Mouse (Mus musculus) liver, embryonic 14.5 days (tissue): ENCODE data around the gene Olfr718-ps1. TPM values are rescaled to one million over a fixed set of nuclear protein-coding genes. Genes with fewer than 3 reads are reported as not detected.
"Not testable (repeated sequence)": the region's sequence is repeated elsewhere in the genome, so short reads cannot be mapped to it uniquely, and the experiment has no call there.

Experiments
- ATAC-seq: fragments of 200-750 bp; cut with Nextera tagmentation; 2 replicates; pipeline ENCODE4 v1.8.0; 2017; ENCODE audit warnings: moderate number of reproducible peaks, mild to moderate bottlenecking, moderate library complexity; ENCODE audit not compliant: insufficient read depth
- DNase-seq, 3 experiments: peaks; one replicate each; pipeline ENCODE4 v3.0.0-alpha.2; 2012 to 2013; ENCODE audit warnings: low read depth in 3 of 3, low spot score in 3 of 3
- H3K27ac ChIP-seq: fragments of 300-500 bp; sonication (generic); 2 replicates; pipeline ENCODE4 v1.5.1; 2014; ENCODE audit warnings: moderate library complexity, mild to moderate bottlenecking, control low read depth, inconsistent platforms
- H3K27me3 ChIP-seq: fragments of 300-500 bp; sonication (generic); 2 replicates; pipeline ENCODE4 v1.6.1; 2014; ENCODE audit warnings: mild to moderate bottlenecking, low read length, moderate library complexity; ENCODE audit not compliant: control insufficient read depth, insufficient read depth
- H3K36me3 ChIP-seq: fragments of 300-500 bp; sonication (generic); replicated peaks from 2 replicates; pipeline ENCODE4 v1.6.1; 2014; ENCODE audit warnings: low read depth; ENCODE audit not compliant: control insufficient read depth, insufficient read depth
- H3K4me1 ChIP-seq, 2 experiments: fragments of 200-500 bp in 1 of 2; fragments of 300-500 bp in 1 of 2; sonication (generic) in 1 of 2; replicated peaks; 2 replicates each; pipeline ENCODE4 v1.6.1; 2012 to 2014; ENCODE audit warnings: antibody characterized with exemption in 1 of 2, inconsistent platforms in 1 of 2, low read length in 1 of 2; ENCODE audit not compliant: control insufficient read depth in 2 of 2, insufficient read depth in 2 of 2
- H3K4me2 ChIP-seq: fragments of 300-500 bp; sonication (generic); 2 replicates; pipeline ENCODE4 v1.6.1; 2014; ENCODE audit warnings: low read depth, mild to moderate bottlenecking, control low read depth, moderate library complexity
- H3K4me3 ChIP-seq, 2 experiments: fragments of 200-500 bp in 1 of 2; fragments of 300-500 bp in 1 of 2; sonication (generic) in 1 of 2; 2 replicates each; pipeline ENCODE4 v1.5.1; 2012 to 2014; ENCODE audit warnings: low read depth in 2 of 2, low read length in 2 of 2, mild to moderate bottlenecking in 2 of 2, control low read depth in 1 of 2, inconsistent platforms in 1 of 2, moderate library complexity in 1 of 2; ENCODE audit not compliant: insufficient read depth in 1 of 2
- H3K9ac ChIP-seq: fragments of 300-500 bp; sonication (generic); replicated peaks from 2 replicates; pipeline ENCODE4 v1.6.1; 2014; ENCODE audit warnings: mild to moderate bottlenecking, control low read depth, moderate library complexity
- H3K9me3 ChIP-seq: fragments of 300-500 bp; sonication (generic); 2 replicates; pipeline ENCODE4 v1.6.1; 2016; ENCODE audit warnings: low read length, mixed read lengths; ENCODE audit not compliant: control insufficient read depth
- CTCF ChIP-seq: IDR thresholded peaks from 2 replicates; pipeline ENCODE4 v1.5.1; 2016; ENCODE audit warnings: antibody characterized with exemption, low read depth, control low read depth
- EP300 ChIP-seq: IDR thresholded peaks from 2 replicates; pipeline ENCODE4 v1.6.1; 2016; ENCODE audit warnings: antibody characterized with exemption, low read depth
- WGBS: fragments of 180-500 bp; shearing (Covaris S2); extraction: QIAGEN DNeasy Blood & Tissue Kit; methylation state at CpG from one replicate; pipeline ENCODE4 v1.1.7; 2014; ENCODE audit not compliant: insufficient replicate concordance; 5-methylcytosine and 5-hydroxymethylcytosine counted together
- polyA plus RNA-seq, 2 experiments: library from polyadenylated mRNA; depleted of rRNA in 1 of 2; stranded (reverse) in 1 of 2; unstranded in 1 of 2; fragments of >200 nt; fragmentation: Nextera tagmentation in 1 of 2; extraction: Ambion mirVana in 1 of 2; gene quantifications; 2 replicates each; pipeline versions ENCODE4 v1.2.1 to v1.2.3; 2012 to 2014

Olfr718-ps1 gene
- polyA plus RNA-seq (2012; rRNA removed), result not detected in 2 replicates
- polyA plus RNA-seq (2014; fragmentation: Nextera tagmentation; extraction: Ambion mirVana), result not detected in 2 replicates

DNA sequence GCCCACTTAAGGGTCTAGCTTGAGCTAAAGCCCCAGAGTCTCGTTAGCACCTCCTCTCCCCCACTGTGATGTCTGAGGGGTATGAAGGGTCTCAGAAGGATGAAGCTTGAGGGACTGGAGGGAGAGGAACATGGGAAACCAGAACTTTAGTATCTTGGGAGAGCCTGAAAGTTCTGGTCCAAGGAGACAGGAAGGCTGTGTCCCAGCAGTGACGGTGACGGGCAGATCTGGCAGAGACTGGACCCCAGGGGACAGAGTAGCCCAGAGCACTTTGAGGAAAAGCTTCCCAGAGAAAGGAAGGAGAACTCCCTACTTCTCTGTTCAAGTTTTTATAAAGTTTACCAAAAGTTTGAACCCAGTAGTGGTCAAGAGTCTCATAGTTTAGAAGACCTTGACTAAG, at the start of gene Olfr718-ps1:
Gene Olfr718-ps1, minus strand, starts transcription at position 101 of the 400 bp plus-strand sequence.
- no peak for TF ChIP-seq EP300
- Histone ChIP-seq H3K4me3 (no peak within 1 kb of the TSS), H3K9ac (no peak within 1 kb of the TSS), H3K4me2 (no peak within 1 kb of the TSS), H3K27me3 (no peaks in the 10 kb centered on the region), H3K27ac (no peak within 1 kb of the TSS), H3K9me3 (peaks cover 2% of the 10 kb centered on the region; the same call in 1 of the 2 replicates), H3K4me1 (no peaks in the 10 kb centered on the region), H3K36me3 (no peaks in the 10 kb centered on the region)
- WGBS, result 48% methylated on average over 3 of the region's 3 CpGs
- DNase-seq (no peak), ATAC-seq (no peak)

DNA sequence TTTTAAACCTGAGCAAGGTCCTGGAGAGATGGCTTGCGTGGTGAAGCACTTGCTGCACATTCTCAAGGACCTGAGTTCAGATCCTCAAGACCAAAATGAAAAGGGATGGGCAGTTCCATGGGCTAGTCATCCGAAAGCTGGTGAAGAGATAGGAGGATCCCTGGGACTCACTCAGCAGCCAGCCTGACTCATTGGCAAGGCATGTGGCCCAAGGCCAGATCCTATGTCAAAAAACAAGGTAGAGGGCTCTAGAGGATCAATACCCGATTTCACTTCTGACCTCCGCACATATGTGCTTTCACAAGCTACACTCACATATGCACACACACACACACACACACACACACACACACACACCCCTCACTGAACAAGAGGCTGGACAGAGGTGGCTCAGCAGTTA, 49.1 kb upstream of the Olfr718-ps1 start:
- H3K4me3 ChIP-seq, result no peak overlapping the region
- H3K27ac ChIP-seq, result no peak overlapping the region
- H3K4me2 ChIP-seq, result no peak overlapping the region
- no peak for ATAC-seq
- H3K36me3 ChIP-seq, result no peaks in the 10 kb centered on the region
- no peak overlapping the region for H3K9ac ChIP-seq
- H3K27me3 ChIP-seq, result no peaks in the 10 kb centered on the region
- TF ChIP-seq EP300 (no peak), CTCF (no peak)
- no peaks in the 10 kb centered on the region for H3K9me3 ChIP-seq
- no peaks in the 10 kb centered on the region for H3K4me1 ChIP-seq
- WGBS, result 52% methylated on average over 4 of the region's 4 CpGs
- no peak for DNase-seq

GRCm38 (mm10) chr5:143195166-143195565, 47.8 kb upstream of the Olfr718-ps1 start:
- WGBS, result 49% methylated on average over 2 of the region's 2 CpGs
- TF ChIP-seq CTCF, result no peak
- no peak for TF ChIP-seq EP300
- no peaks in the 10 kb centered on the region for H3K36me3 ChIP-seq
- ATAC-seq, result no peak
- H3K4me2 ChIP-seq, result no peak overlapping the region
- H3K27ac ChIP-seq, result no peak overlapping the region
- no peaks in the 10 kb centered on the region for H3K4me1 ChIP-seq
- no peaks in the 10 kb centered on the region for H3K27me3 ChIP-seq
- H3K9ac ChIP-seq, result no peak overlapping the region
- no peaks in the 10 kb centered on the region for H3K9me3 ChIP-seq
- no peak overlapping the region for H3K4me3 ChIP-seq
- DNase-seq, result no peak

DNA sequence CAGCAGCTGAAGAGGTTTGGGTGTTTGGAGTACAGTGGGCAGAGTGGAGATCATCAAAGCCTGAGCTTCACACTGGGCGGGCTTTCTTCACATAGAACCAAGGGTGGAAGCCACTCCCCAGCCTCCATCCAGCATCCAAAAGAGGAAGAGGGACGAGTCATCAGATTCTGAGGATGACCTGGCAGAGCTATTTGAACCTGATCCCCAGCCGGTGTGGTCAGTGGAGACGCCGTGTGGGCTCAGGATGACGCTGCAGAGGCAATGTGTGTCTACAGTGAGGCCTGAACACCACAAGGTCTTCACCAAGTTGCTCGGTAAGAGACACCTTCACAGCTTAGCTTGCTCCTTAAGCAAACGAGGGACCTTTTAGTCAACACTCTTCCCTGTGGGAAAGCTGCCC, 47.4 kb upstream of the Olfr718-ps1 start:
- H3K9ac ChIP-seq, H3K4me1 ChIP-seq, H3K27ac ChIP-seq, DNase-seq, H3K4me3 ChIP-seq, ATAC-seq, H3K27me3 ChIP-seq, H3K9me3 ChIP-seq, H3K36me3 ChIP-seq, H3K4me2 ChIP-seq: not testable (repeated sequence)
- 33% methylated on average over 8 of the region's 8 CpGs for WGBS

DNA sequence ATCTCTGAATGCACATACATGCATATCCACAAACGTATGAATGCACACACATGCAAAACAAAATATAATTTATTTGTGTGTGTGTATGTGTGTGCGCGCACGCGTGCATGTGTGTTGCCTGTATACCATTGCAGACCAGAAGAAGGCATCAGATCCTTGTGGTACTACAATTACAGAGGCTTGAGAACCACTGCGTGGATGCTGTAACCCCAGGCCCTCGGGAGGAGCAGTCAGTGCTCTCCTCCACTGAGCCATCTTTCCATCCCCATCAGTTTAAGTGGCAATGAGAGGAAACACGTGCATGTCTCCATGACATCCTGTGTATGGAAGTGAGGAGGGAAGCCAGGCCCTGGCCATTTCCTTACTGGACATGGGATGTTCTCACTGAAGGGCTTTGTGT, 45.4 kb upstream of the Olfr718-ps1 start:
- Histone ChIP-seq H3K27me3 (no peaks in the 10 kb centered on the region), H3K9ac (no peak overlapping the region)

GRCm38 (mm10) chr5:143188014-143188413, 40.6 kb upstream of the Olfr718-ps1 start:
- not testable (repeated sequence) for ATAC-seq, H3K4me3 ChIP-seq, H3K27me3 ChIP-seq, H3K9ac ChIP-seq, H3K36me3 ChIP-seq, H3K4me1 ChIP-seq, H3K9me3 ChIP-seq, H3K27ac ChIP-seq, H3K4me2 ChIP-seq, DNase-seq
- WGBS, result no CpG with 5 or more reads among the region's 1 CpGs

More for the DNA sequence above, 45.4 kb upstream of the Olfr718-ps1 start:
- no peak overlapping the region for H3K4me2 ChIP-seq
- 65% methylated on average over 8 of the region's 8 CpGs for WGBS
- DNase-seq (no peak), ATAC-seq (no peak)
- no peaks in the 10 kb centered on the region for H3K4me1 ChIP-seq
- TF ChIP-seq CTCF (no peak), EP300 (no peak)
- H3K27ac ChIP-seq, result no peak overlapping the region
- no peaks in the 10 kb centered on the region for H3K36me3 ChIP-seq
- H3K4me3 ChIP-seq, result no peak overlapping the region
- no peaks in the 10 kb centered on the region for H3K9me3 ChIP-seq
